Mouse (Mus musculus) monocyte, adult 59 days (primary cell): ENCODE data around the gene Pmfbp1. TPM values are rescaled to one million over a fixed set of nuclear protein-coding genes. Genes with fewer than 3 reads are reported as not detected.

Experiments used
- total RNA-seq, 2 experiments: library from RNA; stranded (reverse); gene quantifications; one replicate each; pipeline ENCODE4 v1.2.4; 2023

Pmfbp1 gene
- not detected for total RNA-seq

DNA sequence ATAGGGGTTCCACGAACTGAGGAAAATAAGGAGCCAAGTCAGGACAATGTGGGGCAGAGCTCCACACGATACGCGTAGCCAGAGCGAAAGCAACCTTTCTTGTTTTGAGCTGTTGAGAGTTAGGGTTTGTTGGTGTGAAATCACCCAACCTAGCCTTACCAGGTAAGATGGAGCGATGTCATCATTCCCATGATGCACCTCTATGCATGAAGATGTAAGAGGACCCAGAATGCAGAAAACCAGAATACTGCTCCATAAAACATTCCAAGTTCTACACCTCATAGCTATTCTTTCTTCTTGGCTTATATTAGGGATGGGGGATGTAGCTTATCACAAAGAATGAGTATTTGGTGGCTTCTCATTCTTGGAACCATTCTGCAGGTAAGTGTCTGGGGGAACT lies at the start of gene Pmfbp1:
TSS of gene Pmfbp1 (plus strand) at position 301 of the 400 bp plus-strand sequence.

GRCm38 (mm10) chr8:109565498-109566333 lies 71.9 kb downstream of the Pmfbp1 start, which contains the start of the genes Dhx38 and Txnl4b:
TSS of gene Dhx38 (minus strand) at chr8:109565861.
TSS of gene Txnl4b (plus strand) at chr8:109565892.

DNA sequence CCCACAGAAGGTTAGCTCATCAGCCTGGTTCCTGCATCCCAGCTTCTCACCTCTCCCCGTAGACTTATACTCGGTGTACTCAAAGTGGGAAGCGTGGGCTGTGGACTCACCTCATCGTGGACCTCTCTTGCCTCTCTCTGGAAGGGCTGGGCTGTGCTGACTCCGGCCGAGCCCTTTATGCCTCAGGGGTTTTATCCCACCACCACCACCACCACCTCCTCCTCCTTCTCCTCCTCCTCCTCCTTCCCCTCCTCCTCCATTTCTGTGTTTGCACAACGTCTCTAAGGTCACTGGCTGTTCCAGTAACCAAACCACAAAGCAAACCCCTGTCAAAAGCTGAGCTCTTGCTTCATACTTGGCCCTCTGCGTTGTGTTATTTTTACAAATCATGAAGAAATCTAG lies 85.1 kb downstream of the Pmfbp1 start, which contains the start of gene Hp:
TSS of gene Hp (minus strand) at position 273 of the 402 bp plus-strand sequence.

Other genes starting within 250 kb of the Pmfbp1 start
- 10 to 100 TPM; 80.0 to 88.3 TPM for gene Dhx38, start 71.8 kb downstream of the Pmfbp1 start, total RNA-seq
- 1 to 10 TPM; 6.2 to 8.4 TPM for gene Txnl4b, start 71.9 kb downstream of the Pmfbp1 start, total RNA-seq
- 100 to 1,000 TPM; 284 to 372 TPM for gene Hp, start 85.1 kb downstream of the Pmfbp1 start, total RNA-seq
- 10 to 100 TPM; 10.2 to 10.9 TPM for gene Dhodh, start 114.6 kb downstream of the Pmfbp1 start, total RNA-seq
- gene Pkd1l3, start 120.5 kb downstream of the Pmfbp1 start, total RNA-seq: not detected
- gene Ist1, start 199.2 kb downstream of the Pmfbp1 start, total RNA-seq: 100 to 1,000 TPM; 128 to 136 TPM
- 10 to 100 TPM; 10.1 TPM for gene Zfp821, start 211.5 kb downstream of the Pmfbp1 start, total RNA-seq
- gene Atxn1l, start 243.7 kb downstream of the Pmfbp1 start, total RNA-seq: 10 to 100 TPM; 29.5 to 36.0 TPM